Mouse (Mus musculus): ENCODE measurements around the gene Celsr1.

- TF ChIP-seq FLI1 (IDR thresholded peaks at IDR 0.05; ENCODE audit: low read length), result no peak
- no peak for TF ChIP-seq GATA1 (IDR thresholded peaks at IDR 0.05; ENCODE audit: borderline replicate concordance, low read length)
Observed at GRCm38 (mm10) chr15:85935627-85936049, 97.9 kb downstream of the Celsr1 start.
